Mouse (Mus musculus): ENCODE measurements around the gene Sox1.

- TF ChIP-seq CTCF (IDR thresholded peaks at IDR 0.05; ENCODE audit: low read depth) (no peak), EP300 (IDR thresholded peaks at IDR 0.05; ENCODE audit: low read depth) (no peak)
These were observed 33.0 kb downstream of the Sox1 start for GRCm38 (mm10) chr8:12427886-12428799.
